Mouse (Mus musculus) erythroblast, embryonic 14.5 days (primary cell): Measurements from ENCODE around the gene Cand2.

Experiments
- GATA1 ChIP-seq: IDR thresholded peaks from 2 replicates; pipeline ENCODE4 v1.6.1; 2012; ENCODE audit warnings: low read length, inconsistent platforms, mixed read lengths
- TAL1 ChIP-seq: IDR thresholded peaks from 3 replicates; pipeline ENCODE4 v1.6.1; 2012; ENCODE audit warnings: low read length, inconsistent platforms, mixed read lengths

DNA sequence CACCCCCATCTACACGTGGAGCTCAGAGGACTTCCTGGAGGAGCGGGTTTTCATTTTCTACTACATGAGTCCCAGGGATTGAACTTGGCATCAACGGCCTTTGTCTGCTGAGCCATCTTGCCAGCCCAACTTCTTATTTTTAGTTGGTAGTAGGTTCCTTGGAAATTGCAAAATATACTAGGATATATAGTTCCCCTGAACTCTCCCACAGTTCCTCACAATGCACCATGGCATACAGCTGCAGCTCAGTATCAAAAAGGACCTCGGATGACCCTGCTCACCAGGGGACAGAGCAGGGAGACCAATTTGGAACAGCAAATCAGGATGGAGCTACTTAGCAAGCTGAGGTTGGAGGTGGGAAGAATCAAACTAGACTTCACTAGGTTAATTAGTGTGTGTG is 40.7 kb downstream of the Cand2 start:
- TF ChIP-seq GATA1, result no peak
- TF ChIP-seq TAL1, result no peak
